Mouse (Mus musculus): Measurements from ENCODE around the gene Rtkn. TPM values are rescaled to one million over a fixed set of nuclear protein-coding genes. Genes with fewer than 3 reads are reported as not detected.

The Rtkn gene
- polyA plus RNA-seq, 1 experiment from 2014 or later: 33.7 TPM

GRCm38 (mm10) chr6:83165607-83166242 is 30.5 kb downstream of the Rtkn start, which contains the start of gene Dctn1:
Gene Dctn1, plus strand, starts transcription at chr6:83165920.
- Histone ChIP-seq H3K4me2 (peak within 1 kb of the TSS; percentile 72), H3K27ac (peak within 1 kb of the TSS; percentile 87), H3K27me3 (peaks cover 20% of the 10 kb centered on the region), H3K9ac (peak within 1 kb of the TSS; percentile 90), H3K36me3 (no peaks in the 10 kb centered on the region), H3K4me1 (peaks cover 59% of the 10 kb centered on the region), H3K4me3 (replicated peaks) (peak within 1 kb of the TSS; percentile 92), H3K9me3 (replicated peaks) (no peaks in the 10 kb centered on the region)
- WGBS: under 1% methylated on average over 57 of the region's 58 CpGs
- ATAC-seq (replicated peaks; ENCODE audit: low FRiP score): peak; percentile 83

GRCm38 (mm10) chr6:83166243-83166630 is 31.0 kb downstream of the Rtkn start:
- Histone ChIP-seq H3K4me3 (replicated peaks) (peak overlapping the region; percentile 92), H3K4me2 (peak overlapping the region; percentile 72), H3K27me3 (peaks cover 15% of the 10 kb centered on the region), H3K9me3 (replicated peaks) (no peaks in the 10 kb centered on the region), H3K27ac (peak overlapping the region; percentile 87; the same call in 1 of the 2 replicates), H3K36me3 (no peaks in the 10 kb centered on the region), H3K4me1 (peaks cover 55% of the 10 kb centered on the region), H3K9ac (peak overlapping the region; percentile 90)
- under 1% methylated on average over 12 of the region's 12 CpGs for WGBS
- no peak for ATAC-seq (replicated peaks; ENCODE audit: low FRiP score)

- Histone ChIP-seq H3K27ac (peak overlapping the region; percentile 23; the same call in 1 of the 2 replicates), H3K9me3 (replicated peaks) (no peaks in the 10 kb centered on the region), H3K4me3 (replicated peaks) (no peak overlapping the region), H3K4me1 (peaks cover 40% of the 10 kb centered on the region), H3K36me3 (no peaks in the 10 kb centered on the region), H3K27me3 (no peaks in the 10 kb centered on the region), H3K9ac (no peak overlapping the region), H3K4me2 (no peak overlapping the region)
- no peak for ATAC-seq (replicated peaks; ENCODE audit: low FRiP score)
- 48% methylated on average over 5 of the region's 5 CpGs for WGBS
These were observed 34.6 kb downstream of the Rtkn start for GRCm38 (mm10) chr6:83169872-83170271.

GRCm38 (mm10) chr6:83171063-83171462 is 35.8 kb downstream of the Rtkn start:
- Histone ChIP-seq H3K4me1 (peaks cover 36% of the 10 kb centered on the region), H3K36me3 (0 out of 2 replicates have a peak, but pooled peaks cover 2% of the 10 kb centered on the region), H3K9ac (no peak overlapping the region), H3K4me2 (no peak overlapping the region), H3K4me3 (replicated peaks) (no peak overlapping the region), H3K27me3 (no peaks in the 10 kb centered on the region), H3K27ac (no peak overlapping the region), H3K9me3 (replicated peaks) (no peaks in the 10 kb centered on the region)
- 83% methylated on average over 5 of the region's 5 CpGs for WGBS
- ATAC-seq (replicated peaks; ENCODE audit: low FRiP score): no peak

GRCm38 (mm10) chr6:83172240-83172920 is 37.1 kb downstream of the Rtkn start:
- H3K9ac ChIP-seq: no peak overlapping the region
- H3K4me2 ChIP-seq: no peak overlapping the region
- H3K9me3 ChIP-seq (replicated peaks): no peaks in the 10 kb centered on the region
- H3K27ac ChIP-seq: no peak overlapping the region
- no peaks in the 10 kb centered on the region for H3K27me3 ChIP-seq
- 0 out of 2 replicates have a peak, but pooled peaks cover 6% of the 10 kb centered on the region for H3K36me3 ChIP-seq
- H3K4me1 ChIP-seq: peaks cover 25% of the 10 kb centered on the region
- H3K4me3 ChIP-seq (replicated peaks): no peak overlapping the region
- 64% methylated on average over 9 of the region's 9 CpGs for WGBS
- no peak for ATAC-seq (replicated peaks; ENCODE audit: low FRiP score)

- 88% methylated on average over 8 of the region's 8 CpGs for WGBS
- Histone ChIP-seq H3K4me2 (no peak overlapping the region), H3K9ac (no peak overlapping the region), H3K4me1 (peaks cover 19% of the 10 kb centered on the region), H3K27ac (no peak overlapping the region), H3K4me3 (replicated peaks) (no peak overlapping the region), H3K9me3 (replicated peaks) (no peaks in the 10 kb centered on the region), H3K36me3 (0 out of 2 replicates have a peak, but pooled peaks cover 6% of the 10 kb centered on the region), H3K27me3 (no peaks in the 10 kb centered on the region)
- ATAC-seq (replicated peaks; ENCODE audit: low FRiP score): no peak
These were observed 40.7 kb downstream of the Rtkn start for GRCm38 (mm10) chr6:83175996-83176395.

- ATAC-seq (replicated peaks; ENCODE audit: low FRiP score): peak; percentile 72
- peak overlapping the region; percentile 35 for H3K9ac ChIP-seq
- no peaks in the 10 kb centered on the region for H3K27me3 ChIP-seq
- peak overlapping the region; percentile 66 for H3K4me2 ChIP-seq
- H3K36me3 ChIP-seq: peaks cover 32% of the 10 kb centered on the region
- peaks cover 15% of the 10 kb centered on the region for H3K4me1 ChIP-seq
- H3K4me3 ChIP-seq (replicated peaks): peak overlapping the region; percentile 39
- WGBS: 21% methylated on average over 12 of the region's 12 CpGs
- H3K27ac ChIP-seq: no peak overlapping the region
- no peaks in the 10 kb centered on the region for H3K9me3 ChIP-seq (replicated peaks)
These were observed 44.3 kb downstream of the Rtkn start for GRCm38 (mm10) chr6:83179390-83180117.

GRCm38 (mm10) chr6:83180605-83181004 is 45.3 kb downstream of the Rtkn start:
- H3K36me3 ChIP-seq: peaks cover 37% of the 10 kb centered on the region
- WGBS: 79% methylated on average over 6 of the region's 6 CpGs
- H3K9ac ChIP-seq: no peak overlapping the region
- no peaks in the 10 kb centered on the region for H3K27me3 ChIP-seq
- no peak overlapping the region for H3K27ac ChIP-seq
- H3K4me1 ChIP-seq: peaks cover 19% of the 10 kb centered on the region
- H3K4me2 ChIP-seq: no peak overlapping the region
- ATAC-seq (replicated peaks; ENCODE audit: low FRiP score): no peak
- no peaks in the 10 kb centered on the region for H3K9me3 ChIP-seq (replicated peaks)
- no peak overlapping the region for H3K4me3 ChIP-seq (replicated peaks)

- WGBS: 91% methylated on average over 3 of the region's 3 CpGs
These were observed 49.7 kb downstream of the Rtkn start for GRCm38 (mm10) chr6:83184858-83185435.

GRCm38 (mm10) chr6:83185895-83186861 is 50.9 kb downstream of the Rtkn start:
- peak; percentile 89 for ATAC-seq (replicated peaks; ENCODE audit: low FRiP score)
- H3K36me3 ChIP-seq: peaks cover 65% of the 10 kb centered on the region
- H3K4me1 ChIP-seq: peaks cover 19% of the 10 kb centered on the region
- no peak overlapping the region for H3K27ac ChIP-seq
- H3K9ac ChIP-seq: peak overlapping the region; percentile 11; the same call in 1 of the 2 replicates
- 14% methylated on average over 25 of the region's 25 CpGs for WGBS
- H3K27me3 ChIP-seq: no peaks in the 10 kb centered on the region
- no peaks in the 10 kb centered on the region for H3K9me3 ChIP-seq (replicated peaks)
- H3K4me2 ChIP-seq: peak overlapping the region; percentile 53
- peak overlapping the region; percentile 22 for H3K4me3 ChIP-seq (replicated peaks)

More at GRCm38 (mm10) chr6:83184858-83185435, 49.7 kb downstream of the Rtkn start:
- Histone ChIP-seq H3K27ac (no peak overlapping the region), H3K36me3 (peaks cover 52% of the 10 kb centered on the region), H3K9ac (no peak overlapping the region), H3K4me3 (replicated peaks) (no peak overlapping the region), H3K4me1 (peaks cover 21% of the 10 kb centered on the region), H3K27me3 (no peaks in the 10 kb centered on the region), H3K4me2 (no peak overlapping the region), H3K9me3 (replicated peaks) (no peaks in the 10 kb centered on the region)
- ATAC-seq (replicated peaks; ENCODE audit: low FRiP score): no peak

- H3K4me2 ChIP-seq: no peak overlapping the region
- no peaks in the 10 kb centered on the region for H3K27me3 ChIP-seq
- H3K9ac ChIP-seq: no peak overlapping the region
- peaks cover 72% of the 10 kb centered on the region for H3K36me3 ChIP-seq
- no peaks in the 10 kb centered on the region for H3K9me3 ChIP-seq (replicated peaks)
- H3K4me1 ChIP-seq: peaks cover 19% of the 10 kb centered on the region
- WGBS: 84% methylated on average over 2 of the region's 2 CpGs
- no peak overlapping the region for H3K4me3 ChIP-seq (replicated peaks)
- no peak for ATAC-seq (replicated peaks; ENCODE audit: low FRiP score)
- no peak overlapping the region for H3K27ac ChIP-seq
These were observed 51.7 kb downstream of the Rtkn start for GRCm38 (mm10) chr6:83186946-83187345.
